Mouse (Mus musculus) kidney, adult 2 months (tissue): ENCODE measurements around the gene Zbtb2. TPM values are rescaled to one million over a fixed set of nuclear protein-coding genes. Genes with fewer than 3 reads are reported as not detected.

Source experiments
- DNase-seq: peaks from one replicate; pipeline ENCODE4 v3.0.0; 2021
- H3K27ac ChIP-seq: fragments of 200-500 bp; 2 replicates; pipeline ENCODE4 v1.5.1; 2012; ENCODE audit warnings: low read depth, low read length, control low read depth, inconsistent platforms; ENCODE audit not compliant: insufficient read depth
- H3K27me3 ChIP-seq: fragments of 200-500 bp; replicated peaks from 2 replicates; pipeline ENCODE4 v1.6.1; 2012; ENCODE audit warnings: mild to moderate bottlenecking, moderate library complexity, low read length, inconsistent platforms; ENCODE audit not compliant: control insufficient read depth, insufficient read depth
- H3K36me3 ChIP-seq: fragments of 200-500 bp; 2 replicates; pipeline ENCODE4 v1.6.1; 2012; ENCODE audit warnings: mild to moderate bottlenecking, moderate library complexity, low read length, inconsistent platforms; ENCODE audit not compliant: control insufficient read depth, insufficient read depth
- H3K4me1 ChIP-seq: fragments of 200-500 bp; 2 replicates; pipeline ENCODE4 v1.6.1; 2011; ENCODE audit warnings: low read length; ENCODE audit not compliant: control insufficient read depth, insufficient read depth
- H3K4me3 ChIP-seq: fragments of 200-500 bp; 2 replicates; pipeline ENCODE4 v1.5.1; 2011; ENCODE audit warnings: mild to moderate bottlenecking, low read depth, low read length, control low read depth; ENCODE audit not compliant: insufficient read depth
- CTCF ChIP-seq: fragments of 200-500 bp; conservative IDR thresholded peaks from 2 replicates; pipeline ENCODE4 v1.5.1; 2011; ENCODE audit warnings: low read depth, mild to moderate bottlenecking, control low read depth, low read length, moderate library complexity, mixed read lengths; ENCODE audit not compliant: insufficient read depth, insufficient read length
- POLR2A ChIP-seq: fragments of 200-500 bp; IDR thresholded peaks from one replicate; pipeline ENCODE4 v1.6.1; 2011; ENCODE audit warnings: low read depth, low read length, control low read depth
- WGBS: fragments of 180-500 bp; shearing (Covaris S2); methylation state at CpG from one replicate; pipeline ENCODE4 v1.1.7; 2018; 5-methylcytosine and 5-hydroxymethylcytosine counted together
- polyA plus RNA-seq: library from polyadenylated mRNA; depleted of rRNA; stranded (reverse); fragments of >200 nt; gene quantifications from 2 replicates; pipeline ENCODE4 v1.2.3, GENCODE M21; 2012

Zbtb2 gene
- polyA plus RNA-seq, 1 experiment, result 6.9 TPM

GRCm38 (mm10) chr10:4355882-4356451 is 31.9 kb downstream of the Zbtb2 start:
- TF ChIP-seq POLR2A (no peak), CTCF (no peak)
- Histone ChIP-seq H3K27ac (no peak overlapping the region), H3K4me3 (no peak overlapping the region), H3K4me1 (no peaks in the 10 kb centered on the region), H3K36me3 (no peaks in the 10 kb centered on the region), H3K27me3 (no peaks in the 10 kb centered on the region)
- 70% methylated on average over 19 of the region's 19 CpGs for WGBS
- no peak for DNase-seq

GRCm38 (mm10) chr10:4354371-4355260 is 33.3 kb downstream of the Zbtb2 start:
- Histone ChIP-seq H3K4me1 (no peaks in the 10 kb centered on the region), H3K36me3 (no peaks in the 10 kb centered on the region), H3K27me3 (no peaks in the 10 kb centered on the region), H3K27ac (no peak overlapping the region), H3K4me3 (no peak overlapping the region)
- no peak for DNase-seq
- WGBS, result 83% methylated on average over 38 of the region's 38 CpGs
- no peak for TF ChIP-seq POLR2A
- no peak for TF ChIP-seq CTCF

- H3K36me3 ChIP-seq, result no peaks in the 10 kb centered on the region
- H3K4me1 ChIP-seq, result no peaks in the 10 kb centered on the region
- H3K27ac ChIP-seq, result no peak overlapping the region
- 97% methylated on average over 14 of the region's 14 CpGs for WGBS
- H3K4me3 ChIP-seq, result no peak overlapping the region
- no peak for DNase-seq
- no peak for TF ChIP-seq CTCF
- TF ChIP-seq POLR2A, result no peak
- no peaks in the 10 kb centered on the region for H3K27me3 ChIP-seq
These were observed 40.3 kb downstream of the Zbtb2 start for GRCm38 (mm10) chr10:4347591-4347990.

GRCm38 (mm10) chr10:4347136-4347492 is 40.8 kb downstream of the Zbtb2 start:
- no peaks in the 10 kb centered on the region for H3K4me1 ChIP-seq
- no peak for TF ChIP-seq CTCF
- no peak for TF ChIP-seq POLR2A
- H3K4me3 ChIP-seq, result no peak overlapping the region
- no peak for DNase-seq
- no peak overlapping the region for H3K27ac ChIP-seq
- no peaks in the 10 kb centered on the region for H3K27me3 ChIP-seq
- no peaks in the 10 kb centered on the region for H3K36me3 ChIP-seq
- 38% methylated on average over 4 of the region's 4 CpGs for WGBS

- 6% methylated on average over 28 of the region's 28 CpGs for WGBS
- DNase-seq, result peak; percentile 95
- TF ChIP-seq CTCF (peak; percentile 84), POLR2A (no peak)
- Histone ChIP-seq H3K4me3 (peak overlapping the region; percentile 35; the same call in 1 of the 2 replicates), H3K27ac (no peak overlapping the region), H3K27me3 (no peaks in the 10 kb centered on the region), H3K36me3 (no peaks in the 10 kb centered on the region), H3K4me1 (no peaks in the 10 kb centered on the region)
These were observed 41.3 kb downstream of the Zbtb2 start for GRCm38 (mm10) chr10:4346489-4347135.

- 0 out of 2 replicates have a peak, but pooled peaks cover 2% of the 10 kb centered on the region for H3K4me1 ChIP-seq
- no peaks in the 10 kb centered on the region for H3K27me3 ChIP-seq
- H3K36me3 ChIP-seq, result no peaks in the 10 kb centered on the region
- no peak for TF ChIP-seq POLR2A
- peak; percentile 60 for TF ChIP-seq CTCF
- DNase-seq, result peak; percentile 47
- no peak overlapping the region for H3K27ac ChIP-seq
- WGBS, result 17% methylated on average over 2 of the region's 2 CpGs
- H3K4me3 ChIP-seq, result no peak overlapping the region
These were observed 46.5 kb downstream of the Zbtb2 start for GRCm38 (mm10) chr10:4341430-4341829.
